Mouse (Mus musculus): ENCODE measurements around the gene Odf2l.

Odf2l gene

DNA sequence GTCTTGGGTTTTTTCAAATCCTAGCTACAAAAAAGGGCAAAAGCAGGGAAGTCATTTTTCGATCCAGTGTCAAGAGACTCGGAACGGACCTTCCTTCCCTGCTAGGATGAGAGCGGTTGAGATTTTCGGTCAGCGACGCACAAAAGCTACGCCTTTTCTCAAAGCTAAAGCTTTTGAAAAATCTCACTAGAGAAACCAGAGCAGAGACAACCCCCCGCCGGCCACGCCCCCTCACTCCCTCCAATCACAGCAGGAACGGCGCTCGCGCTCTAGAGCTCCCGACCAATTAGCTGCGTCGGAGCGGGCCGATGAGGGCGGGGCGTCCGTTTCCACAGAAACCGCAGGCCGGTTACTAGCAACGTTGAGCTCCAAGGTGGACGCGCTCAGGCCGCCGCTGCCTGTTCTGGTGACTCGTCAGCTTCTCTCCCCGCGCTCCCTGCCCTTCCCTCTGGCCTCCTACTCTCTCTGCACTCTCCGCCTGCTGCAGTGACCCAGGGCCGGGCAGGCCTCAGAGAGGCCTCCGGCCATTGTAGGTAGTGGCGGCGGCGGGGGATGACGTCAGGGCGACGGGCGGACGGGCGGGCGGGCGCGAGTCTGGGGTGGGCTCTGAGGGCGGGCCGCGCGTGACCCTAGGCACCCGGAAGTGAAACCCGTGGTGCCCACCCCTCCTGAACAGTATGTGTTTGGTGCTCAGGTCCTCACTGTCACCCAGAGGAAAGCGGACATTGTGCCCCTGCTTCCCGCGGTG is at the start of gene Odf2l:
TSS of gene Odf2l (plus strand) at position 335 of the 748 bp plus-strand sequence.
- TF ChIP-seq GATA4 (IDR thresholded peaks at IDR 0.05; ENCODE audit: insufficient replicate concordance, low read length) = no peak

GRCm38 (mm10) chr3:145068964-145069363 is 49.4 kb upstream of the Odf2l start:
- TF ChIP-seq GATA4 (IDR thresholded peaks at IDR 0.05; ENCODE audit: insufficient replicate concordance, low read length) = no peak

DNA sequence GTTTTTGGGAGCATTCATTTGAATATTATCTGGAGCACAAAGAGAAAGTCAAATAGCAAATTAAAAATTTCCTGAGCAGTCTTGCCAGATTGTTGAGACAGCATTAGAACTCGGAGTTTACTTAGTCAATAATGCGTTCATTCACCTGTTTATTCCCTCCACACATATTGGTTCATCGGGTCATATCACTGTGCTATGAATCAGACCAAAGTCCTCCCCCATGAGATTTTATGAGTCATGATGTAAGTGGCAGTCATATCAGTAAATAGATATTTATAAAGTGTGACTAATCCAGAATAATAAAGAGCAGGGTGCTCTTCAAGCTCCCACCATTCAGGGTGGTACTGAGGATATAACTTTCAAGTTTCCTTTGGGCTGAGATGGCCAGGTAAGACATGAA is 46.0 kb upstream of the Odf2l start:
- TF ChIP-seq GATA4 (IDR thresholded peaks at IDR 0.05; ENCODE audit: insufficient replicate concordance, low read length) = no peak

- TF ChIP-seq GATA4 (IDR thresholded peaks at IDR 0.05; ENCODE audit: insufficient replicate concordance, low read length) = no peak
These were observed 40.0 kb upstream of the Odf2l start for GRCm38 (mm10) chr3:145078405-145078804.

- no peak for TF ChIP-seq GATA4 (IDR thresholded peaks at IDR 0.05; ENCODE audit: insufficient replicate concordance, low read length)
These were observed 37.5 kb upstream of the Odf2l start for GRCm38 (mm10) chr3:145080904-145081303.

DNA sequence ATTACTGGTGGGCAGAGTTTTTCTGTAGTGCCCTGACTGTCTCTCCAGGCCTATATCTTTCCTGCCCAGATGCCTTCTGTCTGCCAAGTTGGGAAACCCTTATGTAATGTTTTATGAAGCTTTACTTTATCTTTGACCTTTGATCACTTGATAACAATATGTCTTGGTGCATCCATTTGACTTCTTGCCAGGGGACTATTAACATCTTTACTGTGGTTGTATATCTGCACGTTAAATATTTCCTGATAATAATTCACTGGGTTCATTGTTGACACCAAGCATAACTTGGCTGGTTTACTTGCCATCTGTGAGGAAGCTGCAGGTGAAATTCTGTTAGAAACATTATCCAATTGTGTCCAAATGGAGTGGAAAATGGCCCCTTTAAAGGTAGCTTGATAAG is 35.3 kb upstream of the Odf2l start:
- no peak for TF ChIP-seq GATA4 (IDR thresholded peaks at IDR 0.05; ENCODE audit: insufficient replicate concordance, low read length)

DNA sequence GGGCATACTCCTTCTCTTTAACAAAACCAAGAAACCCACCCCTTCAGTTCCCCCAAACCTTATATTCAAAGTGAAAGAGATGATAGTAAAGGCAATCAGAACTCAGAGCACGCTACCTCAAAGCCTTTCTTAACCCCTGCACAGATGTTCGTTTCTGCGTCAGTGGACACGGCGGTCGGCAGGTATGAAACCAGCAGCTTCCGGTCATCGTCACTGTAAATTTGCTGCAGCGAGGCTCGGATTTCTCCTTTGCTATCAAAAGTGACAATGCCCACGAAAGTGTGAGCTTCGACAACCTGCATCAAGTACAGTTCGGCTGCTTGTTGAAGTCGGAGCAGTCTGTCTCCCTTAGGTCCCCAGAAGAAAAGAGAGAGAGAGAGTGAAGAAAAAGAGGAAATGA is 32.2 kb upstream of the Odf2l start:
- TF ChIP-seq GATA4 (IDR thresholded peaks at IDR 0.05; ENCODE audit: insufficient replicate concordance, low read length) = no peak

DNA sequence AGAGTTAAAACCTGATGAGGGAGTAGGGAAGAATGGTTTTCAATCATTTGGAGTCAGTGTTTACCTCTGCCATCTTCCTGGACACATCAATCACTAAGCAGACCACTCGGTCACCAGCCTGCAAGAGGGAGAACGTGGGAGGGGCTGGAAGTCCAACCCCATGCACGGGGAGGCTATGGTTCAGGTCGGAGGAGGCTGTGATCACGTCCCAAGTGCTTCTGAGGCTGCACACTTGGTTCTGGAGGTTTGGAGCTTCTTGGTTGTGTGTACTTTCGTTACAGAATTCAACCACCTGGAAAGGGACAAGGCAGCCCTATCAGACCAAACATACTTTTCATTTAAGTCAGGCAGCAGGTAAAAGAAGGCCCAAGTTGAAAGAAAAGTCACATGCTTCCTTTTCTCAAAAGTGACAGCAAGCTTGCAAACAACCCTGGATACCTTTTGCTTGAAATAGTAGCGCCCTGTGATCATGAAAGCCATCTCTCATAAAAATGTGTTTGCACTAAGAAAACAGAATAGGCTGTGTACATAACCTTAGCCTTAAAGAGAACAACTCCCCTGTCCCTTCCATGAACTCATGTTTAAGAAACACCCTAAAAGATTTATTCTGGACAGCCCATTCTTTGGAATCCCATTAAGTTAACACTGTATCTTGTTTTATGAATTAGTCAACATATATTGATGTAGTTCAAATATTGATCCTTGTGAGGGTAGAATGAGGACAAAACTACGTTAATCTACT is 30.4 kb upstream of the Odf2l start:
- no peak for TF ChIP-seq GATA4 (IDR thresholded peaks at IDR 0.05; ENCODE audit: insufficient replicate concordance, low read length)

- TF ChIP-seq GATA4 (IDR thresholded peaks at IDR 0.05; ENCODE audit: insufficient replicate concordance, low read length) = no peak
These were observed 19.1 kb upstream of the Odf2l start, which contains the start of gene Clca2 for GRCm38 (mm10) chr3:145099291-145099690. TSS of gene Clca2 (minus strand) at chr3:145099443.

GRCm38 (mm10) chr3:145101891-145102555 is 16.4 kb upstream of the Odf2l start:
- TF ChIP-seq GATA4 (IDR thresholded peaks at IDR 0.05; ENCODE audit: insufficient replicate concordance, low read length) = no peak

- TF ChIP-seq GATA4 (IDR thresholded peaks at IDR 0.05; ENCODE audit: insufficient replicate concordance, low read length) = no peak
These were observed 15.1 kb upstream of the Odf2l start for GRCm38 (mm10) chr3:145103321-145103720.

GRCm38 (mm10) chr3:145103770-145104169 is 14.6 kb upstream of the Odf2l start:
- TF ChIP-seq GATA4 (IDR thresholded peaks at IDR 0.05; ENCODE audit: insufficient replicate concordance, low read length) = no peak

GRCm38 (mm10) chr3:145105076-145105772 is 13.2 kb upstream of the Odf2l start:
- no peak for TF ChIP-seq GATA4 (IDR thresholded peaks at IDR 0.05; ENCODE audit: insufficient replicate concordance, low read length)

- TF ChIP-seq GATA4 (IDR thresholded peaks at IDR 0.05; ENCODE audit: insufficient replicate concordance, low read length) = no peak
These were observed 12.4 kb upstream of the Odf2l start for GRCm38 (mm10) chr3:145105773-145106504.

GRCm38 (mm10) chr3:145115169-145115568 is 3.2 kb upstream of the Odf2l start:
- TF ChIP-seq GATA4 (IDR thresholded peaks at IDR 0.05; ENCODE audit: insufficient replicate concordance, low read length) = no peak

All from liver, adult (tissue).